Mouse (Mus musculus) kidney, postnatal 0 days (tissue): ENCODE measurements around the gene Exosc10. TPM values are rescaled to one million over a fixed set of nuclear protein-coding genes. Genes with fewer than 3 reads are reported as not detected.
A peak's percentile ranks its signal among the peaks of the same experiment; 100 is the strongest.

ENCODE experiments used
- ATAC-seq: fragments of 200-750 bp; cut with Nextera tagmentation; replicated peaks from 2 replicates; pipeline ENCODE4 v1.8.0; 2017; ENCODE audit warnings: low read depth, moderate number of reproducible peaks, moderate TSS enrichment, moderate library complexity; ENCODE audit not compliant: low FRiP score
- DNase-seq: peaks from one replicate; pipeline ENCODE4 v3.0.0-alpha.2; 2016; ENCODE audit warnings: low spot score
- H3K27ac ChIP-seq: fragments of 300-500 bp; sonication (generic); 2 replicates; pipeline ENCODE4 v1.5.1; 2014; ENCODE audit warnings: mild to moderate bottlenecking
- H3K27me3 ChIP-seq: fragments of 300-500 bp; sonication (generic); 2 replicates; pipeline ENCODE4 v1.6.1; 2014; ENCODE audit warnings: low read length, mixed read lengths; ENCODE audit not compliant: insufficient read depth
- H3K36me3 ChIP-seq: fragments of 300-500 bp; sonication (generic); 2 replicates; pipeline ENCODE4 v1.6.1; 2014; ENCODE audit warnings: low read length, mixed read lengths; ENCODE audit not compliant: insufficient read depth
- H3K4me1 ChIP-seq: fragments of 300-500 bp; sonication (generic); replicated peaks from 2 replicates; pipeline ENCODE4 v1.6.1; 2014; ENCODE audit warnings: antibody characterized with exemption, low read length, mixed read lengths; ENCODE audit not compliant: insufficient read depth
- H3K4me2 ChIP-seq: fragments of 300-500 bp; sonication (generic); 2 replicates; pipeline ENCODE4 v1.6.1; 2014; ENCODE audit warnings: mild to moderate bottlenecking, low read length, moderate library complexity, mixed read lengths
- H3K4me3 ChIP-seq: fragments of 300-500 bp; sonication (generic); replicated peaks from 2 replicates; pipeline ENCODE4 v1.5.1; 2014; ENCODE audit warnings: low read depth, low read length
- H3K9ac ChIP-seq: fragments of 300-500 bp; sonication (generic); 2 replicates; pipeline ENCODE4 v1.6.1; 2014; ENCODE audit warnings: low read depth, low read length
- H3K9me3 ChIP-seq: fragments of 300-500 bp; sonication (generic); replicated peaks from 2 replicates; pipeline ENCODE4 v1.6.1; 2016; ENCODE audit warnings: low read length, inconsistent platforms, mixed read lengths
- CTCF ChIP-seq: IDR thresholded peaks from 2 replicates; pipeline ENCODE4 v1.5.1; 2016; ENCODE audit warnings: antibody characterized with exemption, low read depth, mild to moderate bottlenecking, moderate library complexity
- WGBS: fragments of 180-500 bp; shearing (Covaris S2); extraction: QIAGEN DNeasy Blood & Tissue Kit; methylation state at CpG from one replicate; pipeline ENCODE4 v1.1.7; 2014; 5-methylcytosine and 5-hydroxymethylcytosine counted together
- polyA plus RNA-seq: library from polyadenylated mRNA; unstranded; fragments of >200 nt; fragmentation: Nextera tagmentation; extraction: Ambion mirVana; gene quantifications from 2 replicates; pipeline ENCODE4 v1.2.1, GENCODE M21; 2015

The Exosc10 gene
- polyA plus RNA-seq, 1 experiment from 2014 or later: 52.4 TPM

GRCm38 (mm10) chr4:148591171-148591630, 33.0 kb downstream of the Exosc10 start, which contains the start of gene Srm:
TSS of gene Srm (plus strand) at chr4:148591503.
- H3K4me1 ChIP-seq: 0 out of 2 replicates have a peak, but pooled peaks cover 7% of the 10 kb centered on the region
- ATAC-seq: peak; percentile 99
- under 1% methylated on average over 48 of the region's 50 CpGs for WGBS

GRCm38 (mm10) chr4:148591637-148592380, 33.6 kb downstream of the Exosc10 start:
- Histone ChIP-seq H3K4me2 (peak overlapping the region; percentile 88), H3K36me3 (peaks cover 24% of the 10 kb centered on the region), H3K9ac (peak overlapping the region; percentile 69), H3K9me3 (no peaks in the 10 kb centered on the region), H3K4me1 (0 out of 2 replicates have a peak, but pooled peaks cover 7% of the 10 kb centered on the region), H3K27ac (no peak overlapping the region), H3K4me3 (peak overlapping the region; percentile 88), H3K27me3 (no peaks in the 10 kb centered on the region; the same call in 1 of the 2 replicates)
- DNase-seq (no peak), ATAC-seq (no peak; the same call in none of the 2 replicates)
- WGBS: under 1% methylated on average over 52 of the region's 53 CpGs
- no peak for TF ChIP-seq CTCF

More at GRCm38 (mm10) chr4:148591171-148591630, 33.0 kb downstream of the Exosc10 start, which contains the start of gene Srm:
- Histone ChIP-seq H3K4me3 (peak within 1 kb of the TSS; percentile 88), H3K9ac (peak within 1 kb of the TSS; percentile 69), H3K27me3 (no peaks in the 10 kb centered on the region; the same call in 1 of the 2 replicates), H3K36me3 (peaks cover 24% of the 10 kb centered on the region), H3K27ac (peak within 1 kb of the TSS; percentile 36; the same call in 1 of the 2 replicates), H3K9me3 (no peaks in the 10 kb centered on the region), H3K4me2 (peak within 1 kb of the TSS; percentile 88)
- DNase-seq: peak; percentile 99
- TF ChIP-seq CTCF: no peak

- Histone ChIP-seq H3K4me3 (no peak overlapping the region), H3K9me3 (no peaks in the 10 kb centered on the region), H3K4me2 (no peak overlapping the region), H3K9ac (no peak overlapping the region), H3K36me3 (peaks cover 33% of the 10 kb centered on the region), H3K4me1 (0 out of 2 replicates have a peak, but pooled peaks cover 7% of the 10 kb centered on the region), H3K27ac (no peak overlapping the region), H3K27me3 (no peaks in the 10 kb centered on the region)
- no peak for DNase-seq
- no peak for TF ChIP-seq CTCF
- ATAC-seq: no peak
- WGBS: 92% methylated on average over 11 of the region's 11 CpGs
These were observed 35.8 kb downstream of the Exosc10 start for GRCm38 (mm10) chr4:148593996-148594395.

GRCm38 (mm10) chr4:148595916-148596315, 37.7 kb downstream of the Exosc10 start:
- H3K4me2 ChIP-seq: no peak overlapping the region
- H3K27ac ChIP-seq: no peak overlapping the region
- 0 out of 2 replicates have a peak, but pooled peaks cover 2% of the 10 kb centered on the region for H3K4me1 ChIP-seq
- no peak overlapping the region for H3K9ac ChIP-seq
- H3K27me3 ChIP-seq: no peaks in the 10 kb centered on the region
- no peaks in the 10 kb centered on the region for H3K9me3 ChIP-seq
- TF ChIP-seq CTCF: no peak
- H3K36me3 ChIP-seq: peaks cover 33% of the 10 kb centered on the region
- 87% methylated on average over 6 of the region's 6 CpGs for whole genome bisulfite sequencing
- DNase-seq (no peak), ATAC-seq (no peak)
- no peak overlapping the region for H3K4me3 ChIP-seq

GRCm38 (mm10) chr4:148596731-148597130, 38.5 kb downstream of the Exosc10 start:
- H3K4me3 ChIP-seq: no peak overlapping the region
- no peak for ATAC-seq
- no peaks in the 10 kb centered on the region for H3K27me3 ChIP-seq
- 0 out of 2 replicates have a peak, but pooled peaks cover 2% of the 10 kb centered on the region for H3K4me1 ChIP-seq
- DNase-seq: no peak
- no peak overlapping the region for H3K4me2 ChIP-seq
- H3K27ac ChIP-seq: no peak overlapping the region
- TF ChIP-seq CTCF: no peak
- 96% methylated on average over 3 of the region's 3 CpGs for WGBS
- H3K36me3 ChIP-seq: peaks cover 33% of the 10 kb centered on the region
- H3K9ac ChIP-seq: no peak overlapping the region
- no peaks in the 10 kb centered on the region for H3K9me3 ChIP-seq

- H3K9me3 ChIP-seq: no peaks in the 10 kb centered on the region
- H3K4me2 ChIP-seq: no peak overlapping the region
- H3K4me1 ChIP-seq: no peaks in the 10 kb centered on the region
- no peak overlapping the region for H3K27ac ChIP-seq
- DNase-seq: no peak
- no peak for ATAC-seq
- peaks cover 28% of the 10 kb centered on the region for H3K36me3 ChIP-seq
- no peak for TF ChIP-seq CTCF
- 94% methylated on average over 12 of the region's 12 CpGs for WGBS
- no peaks in the 10 kb centered on the region for H3K27me3 ChIP-seq
- H3K4me3 ChIP-seq: no peak overlapping the region
- H3K9ac ChIP-seq: no peak overlapping the region
These were observed 40.6 kb downstream of the Exosc10 start for GRCm38 (mm10) chr4:148598826-148599225.
